Mouse (Mus musculus) Patski (cell line): Measurements from ENCODE around the gene Dnah1. TPM values are rescaled to one million over a fixed set of nuclear protein-coding genes. Genes with fewer than 3 reads are reported as not detected.

Experiments used
- ATAC-seq: fragments of 100-300 bp; one replicate; pipeline ENCODE4 v1.8.0; 2021
- CTCF ChIA-PET: fragments of 350-600 bp; sonication (Branson Sonifier 250); formaldehyde crosslinking; loops from one replicate; lab custom pipeline; 2022; ENCODE audit warnings: inconsistent platforms; lab: Charles Lee
- POLR2A ChIA-PET: fragments of 350-600 bp; sonication (Branson Sonifier 250); formaldehyde crosslinking; loops from one replicate; lab custom pipeline; 2022; ENCODE audit warnings: antibody characterized with exemption, inconsistent platforms; lab: Charles Lee
- DNase-seq: peaks from one replicate; pipeline ENCODE4 v3.0.0-alpha.2; 2011; ENCODE audit warnings: low read depth, low spot score
- H3K27me3 ChIP-seq: fragments of 371-371 bp; one replicate; pipeline ENCODE4 v1.5.1; 2021
- CTCF ChIP-seq: fragments of 100-300 bp; IDR thresholded peaks from one replicate; pipeline ENCODE4 v1.5.1; 2021
- in situ Hi-C: fragments of 300-500 bp; cut with MboI; formaldehyde crosslinking; loops from 3 replicates; pipeline ENCODE4 v1.11.1; 2018; ENCODE audit warnings: low pct_unique_long_range_greater_than_20kb, mixed read lengths
- polyA plus RNA-seq: library from polyadenylated mRNA; unstranded; gene quantifications from one replicate; pipeline ENCODE4 v1.2.3, GENCODE M21; 2021

Gene Dnah1
- polyA plus RNA-seq, 1 experiment from 2014 or later, result 0.10 TPM

DNA sequence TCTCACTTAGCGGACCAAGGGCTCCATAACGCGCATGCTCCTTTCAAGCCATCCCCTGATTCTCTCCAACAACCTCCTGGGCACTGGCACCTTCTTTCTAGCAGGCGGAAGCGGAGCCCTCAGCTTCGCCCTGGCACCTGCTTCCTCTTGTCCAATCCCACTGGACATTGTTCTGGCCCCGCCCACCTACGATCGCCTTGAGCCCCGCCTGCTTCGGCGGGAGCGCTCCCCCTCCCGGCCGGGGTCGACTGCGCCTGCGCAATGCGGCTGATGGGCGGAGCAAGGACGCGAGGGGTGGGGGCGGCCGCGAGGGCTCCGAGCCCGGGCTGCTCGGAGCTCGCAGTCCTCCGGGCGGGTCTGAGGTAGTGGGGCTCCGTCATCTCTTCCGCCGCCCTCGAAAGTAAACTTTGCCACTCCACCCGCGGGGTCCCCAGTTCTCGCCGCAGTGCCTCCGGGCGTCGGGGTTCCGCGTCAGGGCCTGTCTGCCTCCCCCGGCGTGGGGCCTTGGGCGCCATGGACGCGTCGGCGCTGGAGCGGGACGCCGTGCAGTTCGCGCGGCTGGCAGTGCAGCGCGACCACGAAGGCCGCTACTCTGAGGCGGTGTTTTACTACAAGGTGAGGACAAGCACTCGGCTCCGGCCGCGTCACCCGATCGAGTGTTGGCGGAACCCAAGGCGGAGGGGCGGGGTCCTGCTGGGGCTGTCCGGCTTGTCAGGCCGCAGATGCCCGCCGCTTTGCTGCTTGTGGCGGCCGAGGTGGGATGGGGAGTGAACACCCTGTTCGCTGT lies 12.9 kb upstream of the Dnah1 start, which contains the start of gene Capn7:
Capn7 (plus strand) TSS at position 270 of the 787 bp plus-strand sequence.
- no peak for TF ChIP-seq CTCF
- CTCF ChIA-PET, result no interaction called here
- ATAC-seq (peak; percentile 97), DNase-seq (peak; percentile 83)
- in situ Hi-C loops, result no loop called here
- H3K27me3 ChIP-seq, result peaks cover 9% of the 10 kb centered on the region
- POLR2A ChIA-PET, result interaction anchor here (0.5 kb wide), 1 partner anchor 205 kb away, joined by 3 read pairs; no protein-coding TSS in a partner anchor

DNA sequence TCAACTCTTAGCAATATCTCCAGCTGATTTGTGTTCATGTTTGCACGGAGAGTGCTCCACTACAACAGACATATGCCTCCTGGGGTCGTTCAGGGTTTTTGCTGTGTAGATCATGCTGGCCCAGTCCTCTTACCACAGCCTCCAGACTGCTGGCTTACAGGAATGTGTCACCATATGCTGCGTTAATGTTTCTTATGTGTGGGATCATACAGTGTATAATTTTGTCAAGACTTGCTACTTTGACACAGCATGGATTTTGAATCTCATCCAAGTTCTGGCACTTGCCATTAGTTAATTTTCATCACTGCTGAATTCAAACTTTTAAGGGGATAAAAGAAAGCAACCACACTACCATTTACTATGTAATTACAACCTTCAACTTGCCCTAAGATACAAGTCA lies 12.1 kb upstream of the Dnah1 start:
- H3K27me3 ChIP-seq, result peaks cover 9% of the 10 kb centered on the region
- DNase-seq (no peak), ATAC-seq (no peak)
- ChIA-PET POLR2A (interaction anchor here (0.5 to 1.6 kb wide), 2 partner anchors 11 to 204 kb away, joined by 3 to 4 read pairs; no protein-coding TSS in a partner anchor), CTCF (no interaction called here)
- TF ChIP-seq CTCF, result no peak
- in situ Hi-C loops, result no loop called here

- ChIA-PET POLR2A (no interaction called here), CTCF (no interaction called here)
- in situ Hi-C loops, result no loop called here
- H3K27me3 ChIP-seq, result peaks cover 21% of the 10 kb centered on the region
- ATAC-seq (no peak), DNase-seq (no peak)
- no peak for TF ChIP-seq CTCF
These were observed 7.3 kb upstream of the Dnah1 start for GRCm38 (mm10) chr14:31330957-31331356.

- TF ChIP-seq CTCF, result no peak
- POLR2A ChIA-PET, result no interaction called here
- DNase-seq (no peak), ATAC-seq (no peak)
- H3K27me3 ChIP-seq, result peaks cover 21% of the 10 kb centered on the region
- CTCF ChIA-PET, result interaction anchor here (1.3 kb wide), 1 partner anchor 58 kb away, joined by 3 read pairs; no protein-coding TSS in a partner anchor
- in situ Hi-C loops, result no loop called here
These were observed 6.0 kb upstream of the Dnah1 start for GRCm38 (mm10) chr14:31329741-31330140.

DNA sequence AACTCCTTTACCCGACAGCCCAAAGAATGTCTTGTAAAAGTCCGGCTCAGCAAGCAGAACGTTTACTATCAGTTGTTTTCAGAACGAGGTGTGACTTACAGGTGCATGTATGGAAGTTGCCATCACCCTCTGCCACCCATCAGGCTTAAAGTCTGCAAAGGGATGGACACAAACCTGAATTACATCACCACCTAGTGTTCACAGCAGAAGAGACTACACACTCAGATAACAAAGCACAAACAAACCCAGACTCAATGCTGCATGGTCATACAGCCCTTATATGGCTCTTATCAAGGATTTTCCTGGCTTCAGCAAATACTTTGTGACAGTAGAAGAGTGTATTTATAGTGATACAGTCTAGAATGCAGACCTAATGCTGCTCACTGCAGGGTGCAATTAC lies 4.0 kb upstream of the Dnah1 start:
- peaks cover 18% of the 10 kb centered on the region for H3K27me3 ChIP-seq
- in situ Hi-C loops, result no loop called here
- ATAC-seq (no peak), DNase-seq (no peak)
- no peak for TF ChIP-seq CTCF
- ChIA-PET POLR2A (no interaction called here), CTCF (no interaction called here)

DNA sequence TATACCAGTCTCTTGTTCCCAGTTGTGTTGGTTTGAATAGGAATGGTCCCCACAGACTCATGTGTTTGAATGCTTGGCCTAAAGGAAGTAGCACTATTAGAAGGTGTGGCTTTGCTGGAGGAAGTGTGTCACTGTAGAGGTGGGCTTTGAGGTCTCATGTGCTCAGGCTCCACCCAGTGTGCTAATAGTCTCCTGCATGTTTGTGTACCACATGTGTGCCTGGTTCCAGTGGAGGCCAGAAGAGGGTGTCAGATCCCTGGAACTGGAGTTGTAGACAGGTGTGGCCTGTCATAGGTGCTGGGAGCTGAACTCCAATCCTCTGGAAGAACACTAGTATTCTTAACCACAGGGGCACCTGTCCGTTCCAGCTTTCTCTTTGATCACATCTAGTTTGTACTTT lies 3.5 kb upstream of the Dnah1 start:
- no peak for TF ChIP-seq CTCF
- ChIA-PET CTCF (no interaction called here), POLR2A (no interaction called here)
- in situ Hi-C loops, result no loop called here
- ATAC-seq, result no peak
- H3K27me3 ChIP-seq, result peaks cover 18% of the 10 kb centered on the region
- no peak for DNase-seq

DNA sequence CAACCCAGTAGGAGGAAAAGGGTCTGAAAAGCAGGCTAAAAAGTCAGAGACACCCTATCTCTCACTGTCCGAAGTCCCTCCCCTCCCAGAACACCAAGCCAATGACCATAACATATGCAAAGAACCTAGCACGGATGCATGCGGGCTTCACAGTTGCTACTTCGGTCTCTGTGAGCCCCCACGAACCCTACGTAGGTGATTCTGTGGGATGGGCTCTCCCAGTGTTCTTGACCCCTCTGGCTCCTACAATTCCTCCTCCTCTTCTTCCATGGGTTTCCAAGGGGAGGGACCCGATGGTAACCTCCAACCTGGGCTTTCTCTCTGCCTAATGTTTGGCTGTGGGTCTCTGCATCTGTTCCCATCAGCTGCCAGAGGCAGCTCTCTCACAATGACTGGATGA lies 3.1 kb upstream of the Dnah1 start:
- no peak for TF ChIP-seq CTCF
- POLR2A ChIA-PET, result no interaction called here
- DNase-seq (no peak), ATAC-seq (no peak)
- peaks cover 13% of the 10 kb centered on the region for H3K27me3 ChIP-seq
- in situ Hi-C loops, result no loop called here
- CTCF ChIA-PET, result no interaction called here

- peaks cover 12% of the 10 kb centered on the region for H3K27me3 ChIP-seq
- no peak for DNase-seq
- no peak for ATAC-seq
- CTCF ChIA-PET, result interaction anchor here (1.1 to 1.9 kb wide), 2 partner anchors 54 to 101 kb away, joined by 3 to 9 read pairs; no protein-coding TSS in a partner anchor
- POLR2A ChIA-PET, result no interaction called here
- no peak for TF ChIP-seq CTCF
- in situ Hi-C loops, result no loop called here
These were observed 1.9 kb upstream of the Dnah1 start for GRCm38 (mm10) chr14:31325551-31325950.

DNA sequence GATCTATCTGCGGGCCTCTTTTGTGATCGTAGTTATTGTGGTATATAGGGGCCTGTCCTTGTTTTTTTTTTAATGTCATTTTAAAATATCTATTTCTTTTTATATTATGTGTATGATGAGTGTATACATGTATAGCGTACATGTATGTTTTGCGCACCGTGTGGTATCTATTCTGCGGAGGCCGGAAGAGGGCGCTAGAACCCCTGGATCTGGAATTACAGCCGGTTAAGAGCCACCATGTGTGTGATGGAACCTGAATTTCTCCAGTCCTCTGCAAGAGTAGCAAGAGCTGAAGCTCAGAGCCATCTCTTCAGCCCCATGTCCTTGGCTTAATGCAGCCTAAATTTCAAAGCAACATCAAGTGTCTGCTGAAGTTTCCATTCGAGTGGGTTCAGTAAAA lies 1.2 kb upstream of the Dnah1 start:
- in situ Hi-C loops, result no loop called here
- DNase-seq, result no peak

DNA sequence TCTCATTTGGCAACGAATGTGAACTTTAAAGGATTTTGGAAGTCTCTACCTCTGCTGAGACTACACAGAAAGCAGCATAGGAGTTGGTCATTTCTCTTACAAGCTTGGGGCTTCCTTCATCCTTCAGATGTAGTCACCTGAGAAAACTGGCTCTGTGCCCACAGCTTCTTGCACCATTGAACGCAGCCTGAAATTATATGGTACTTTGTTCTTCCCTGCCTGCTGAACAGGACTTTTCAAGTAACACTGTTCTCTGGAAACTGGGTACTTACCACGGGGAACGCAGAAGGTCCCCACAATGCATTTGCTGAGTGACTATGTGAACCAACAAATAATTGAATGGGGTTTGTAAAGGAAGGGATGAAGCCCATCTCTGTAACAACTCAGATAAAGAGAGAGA lies 507 bp downstream of the Dnah1 start:
- DNase-seq, result no peak
- in situ Hi-C loops, result no loop called here
- CTCF ChIA-PET, result interaction anchor here (1.6 kb wide), 1 partner anchor 30 kb away, joined by 3 read pairs; no protein-coding TSS in a partner anchor

More for the DNA sequence above, 1.2 kb upstream of the Dnah1 start:
- CTCF ChIA-PET, result interaction anchor here (1.1 to 1.9 kb wide), 3 partner anchors 18 to 100 kb away, joined by 3 to 9 read pairs (median 4); no protein-coding TSS in a partner anchor
- H3K27me3 ChIP-seq, result peaks cover 10% of the 10 kb centered on the region
- POLR2A ChIA-PET, result interaction anchor here (0.9 kb wide), 1 partner anchor 10 kb away, joined by 4 read pairs; no protein-coding TSS in a partner anchor
- TF ChIP-seq CTCF, result no peak
- ATAC-seq, result no peak

GRCm38 (mm10) chr14:31322191-31322590 lies 1.5 kb downstream of the Dnah1 start:
- no peaks in the 10 kb centered on the region for H3K27me3 ChIP-seq
- ATAC-seq, result no peak
- no peak for TF ChIP-seq CTCF
- POLR2A ChIA-PET, result interaction anchor here (0.6 kb wide), 1 partner anchor 206 kb away, joined by 3 read pairs; no protein-coding TSS in a partner anchor
- CTCF ChIA-PET, result no interaction called here
- in situ Hi-C loops, result no loop called here
- DNase-seq, result no peak

More for the DNA sequence above, 507 bp downstream of the Dnah1 start:
- ATAC-seq, result no peak
- no peak for TF ChIP-seq CTCF
- no peaks in the 10 kb centered on the region for H3K27me3 ChIP-seq
- POLR2A ChIA-PET, result no interaction called here
